Mouse (Mus musculus) embryonic fibroblast, embryonic 13.5 days (primary cell): ENCODE data around the gene Gm17124.
"Not testable (repeated sequence)": the region's sequence is repeated elsewhere in the genome, so short reads cannot be mapped to it uniquely, and the experiment has no call there.

Experiments
- CTCF ChIP-seq: IDR thresholded peaks from 2 replicates; pipeline ENCODE4 v1.5.1; 2011; ENCODE audit warnings: mild to moderate bottlenecking, control low read depth, low read length, moderate library complexity, borderline replicate concordance; ENCODE audit not compliant: insufficient read depth
- POLR2A ChIP-seq: IDR thresholded peaks from 2 replicates; pipeline ENCODE4 v1.6.1; 2011; ENCODE audit warnings: low read depth, mild to moderate bottlenecking, control low read depth, low read length, moderate library complexity

GRCm38 (mm10) chr14:42599782-42600181 lies at the start of gene Gm17124:
- TF ChIP-seq POLR2A, CTCF: not testable (repeated sequence)
